ENCODE assay signal across 8 mouse cellular contexts in the genomic region with DNA sequence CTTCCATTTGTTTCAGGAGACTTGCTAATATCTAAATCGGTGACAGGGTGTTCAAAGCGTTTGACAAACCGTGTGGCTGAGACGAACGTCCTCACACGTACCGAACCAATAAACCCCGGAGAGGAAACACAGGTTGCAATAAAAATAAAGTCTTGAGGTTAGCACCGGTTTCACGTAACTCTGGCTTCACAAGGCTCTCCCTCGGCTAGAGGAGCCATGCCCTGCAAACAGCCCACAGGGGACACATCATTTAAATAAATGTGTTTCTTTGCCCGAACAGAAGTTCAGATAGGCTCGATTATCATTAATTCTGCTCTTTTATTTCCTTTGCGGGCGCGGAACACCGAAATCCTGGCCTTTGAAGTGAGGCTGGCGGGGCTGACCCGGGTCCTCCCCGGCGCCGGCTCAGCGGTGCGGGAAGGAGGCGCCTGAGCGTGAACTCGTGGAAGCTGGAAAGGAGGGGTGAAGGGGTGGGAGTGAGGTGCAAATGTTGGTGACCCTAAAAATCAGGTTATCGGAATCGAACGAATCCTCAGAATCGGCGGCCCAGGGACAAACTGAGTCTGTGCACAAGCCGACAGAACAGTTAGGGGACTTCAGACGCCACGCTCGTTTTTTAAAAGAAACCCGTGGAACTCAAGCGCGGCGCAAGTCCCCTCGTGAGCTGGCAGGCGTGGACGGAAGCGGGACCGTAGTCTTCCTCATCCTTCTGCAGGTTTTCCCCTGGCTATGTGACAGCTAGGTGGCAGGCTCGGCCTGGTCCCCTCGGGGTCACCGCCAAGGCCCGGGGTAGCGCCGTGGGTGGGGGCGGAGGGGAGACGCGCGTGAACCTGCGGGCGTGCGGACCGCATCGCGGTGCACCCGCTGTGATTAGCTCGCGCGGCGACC. TPM values are rescaled to one million over a fixed set of nuclear protein-coding genes. Genes with fewer than 3 reads are reported as not detected.
DNase-seq lines count a peak whose midpoint lies in the region; ATAC-seq lines count a peak whose summit lies in the region.

No protein-coding gene starts in this region.

- H3K4me3 ChIP-seq in hindbrain, embryonic 12.5 days = peak overlapping the region; percentile 54
- H3K4me3 ChIP-seq in neural tube, embryonic 13.5 days = peak overlapping the region; percentile 49

- H3K36me3 ChIP-seq in hindbrain, embryonic 12.5 days = no peaks in the 10 kb centered on the region
- H3K36me3 ChIP-seq in neural tube, embryonic 13.5 days = no peaks in the 10 kb centered on the region

- no peak overlapping the region for H3K27ac ChIP-seq in hindbrain, embryonic 12.5 days
- H3K27ac ChIP-seq in neural tube, embryonic 13.5 days (replicated peaks) = peak overlapping the region; percentile 33; the same call in 1 of the 2 replicates

- H3K4me1 ChIP-seq in hindbrain, embryonic 12.5 days = peaks cover 20% of the 10 kb centered on the region
- peaks cover 25% of the 10 kb centered on the region for H3K4me1 ChIP-seq in neural tube, embryonic 13.5 days (replicated peaks)

- peak overlapping the region; percentile 62; the same call in 1 of the 2 replicates for H3K9ac ChIP-seq in hindbrain, embryonic 12.5 days
- H3K9ac ChIP-seq in neural tube, embryonic 13.5 days = peak overlapping the region; percentile 68

- DNase-seq in layer of hippocampus, postnatal 36 days = peak; percentile 21 to 27
- DNase-seq in layer of hippocampus, adult 9-10 months (ENCODE audit: low spot score) = no peak
- DNase-seq in R1 (ENCODE audit: low read depth, low spot score) (peak; percentile 34), liver (peak; percentile 15)
- DNase-seq in fibroblast of lung, adult 2 months (ENCODE audit: low read depth) = peak; percentile 12
- no peak for DNase-seq in frontal cortex, postnatal 14 days (ENCODE audit: low spot score in 2 of 2)

- ATAC-seq in hindbrain, embryonic 12.5 days (ENCODE audit: low FRiP score) = peak; percentile 47
- ATAC-seq in neural tube, embryonic 13.5 days (ENCODE audit: low read depth) = no peak; the same call in 1 of the 2 replicates

- no peaks in the 10 kb centered on the region for H3K9me3 ChIP-seq in hindbrain, embryonic 12.5 days (replicated peaks)
- no peaks in the 10 kb centered on the region for H3K9me3 ChIP-seq in neural tube, embryonic 13.5 days

- peak overlapping the region; percentile 93 for H3K4me2 ChIP-seq in hindbrain, embryonic 12.5 days (replicated peaks)
- peak overlapping the region; percentile 87 for H3K4me2 ChIP-seq in neural tube, embryonic 13.5 days

- WGBS in hindbrain, embryonic 12.5 days = 1% methylated on average over 64 of the region's 66 CpGs
- under 1% methylated on average over 65 of the region's 66 CpGs for WGBS in neural tube, embryonic 13.5 days

- H3K27me3 ChIP-seq in hindbrain, embryonic 12.5 days = peaks cover 79% of the 10 kb centered on the region
- H3K27me3 ChIP-seq in neural tube, embryonic 13.5 days = peaks cover 90% of the 10 kb centered on the region

RNA-seq across cellular contexts. Expression of a gene that starts 0.5 kb away (rescaled TPM):
- total RNA-seq in layer of hippocampus, postnatal 36 days (2021) = under 1 TPM; 0.38 to 0.47 TPM
- 3.1 and 3.4 TPM in 2 replicates for polyA plus RNA-seq in hindbrain, embryonic 12.5 days (2016; fragmentation: Nextera tagmentation; extraction: Ambion mirVana)
- polyA plus RNA-seq in neural tube, embryonic 13.5 days (2015; fragmentation: Nextera tagmentation; extraction: Ambion mirVana) = 4.3 and 4.5 TPM in 2 replicates

Comparison
In these comparisons a context has a peak if more than half of its experiments do, and no peak if none do; other contexts are left out.
1. DNase-seq: peak in layer of hippocampus, postnatal 36 days (2 of 2), R1 (single experiment), fibroblast of lung, adult 2 months (single experiment) and liver (single experiment); none in layer of hippocampus, adult 9-10 months (single experiment) and frontal cortex, postnatal 14 days (0 of 2).